Mouse (Mus musculus) lung, postnatal 0 days (tissue): ENCODE measurements around the gene 2610008E11Rik.

Source experiments
- CTCF ChIP-seq: IDR thresholded peaks from 2 replicates; pipeline ENCODE4 v1.5.1; 2016; ENCODE audit warnings: antibody characterized with exemption, mild to moderate bottlenecking
- EP300 ChIP-seq: IDR thresholded peaks from 2 replicates; pipeline ENCODE4 v1.6.1; 2016; ENCODE audit warnings: antibody characterized with exemption, mild to moderate bottlenecking, control low read depth

DNA sequence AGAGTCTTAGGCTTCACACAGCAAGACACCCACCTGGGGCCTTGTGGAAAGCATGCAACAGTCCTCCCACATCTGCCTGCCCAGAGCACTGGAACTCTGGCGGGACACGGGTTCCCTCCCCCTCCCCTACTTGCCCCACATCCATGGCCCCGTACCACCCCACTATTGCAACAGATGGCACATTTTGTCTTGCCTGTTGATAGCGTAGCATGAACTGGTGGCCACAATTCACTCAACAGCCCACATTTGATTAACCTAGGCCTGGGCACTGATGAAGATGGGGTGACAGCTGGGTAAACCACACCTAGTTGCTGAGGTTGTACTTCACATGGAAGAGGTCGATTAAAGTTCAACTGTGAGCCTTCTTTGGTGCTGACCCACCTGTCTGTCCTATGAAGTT lies 13.1 kb upstream of the 2610008E11Rik start:
- TF ChIP-seq EP300: no peak
- TF ChIP-seq CTCF: no peak
